8 mouse cellular contexts compared by ENCODE assay signal in genomic region chr5:130163670-130164069, GRCm38 (mm10). TPM values are rescaled to one million over a fixed set of nuclear protein-coding genes. Genes with fewer than 3 reads are reported as not detected.
DNase-seq lines count a peak whose midpoint lies in the region; ATAC-seq lines count a peak whose summit lies in the region.

No protein-coding gene starts in this region.

- peak; percentile 93 for ATAC-seq in CD4-positive, CD25-positive, alpha-beta regulatory T cell, adult 4 months

- peak; percentile 86 for DNase-seq in R1 (ENCODE audit: low read depth, low spot score)
- peak; percentile 78 to 85 for DNase-seq in cerebellum, postnatal 36 days
- DNase-seq in heart, adult 9 months (ENCODE audit: low spot score in 2 of 2) = peak; percentile 60 to 76
- DNase-seq in layer of hippocampus, postnatal 10 days (ENCODE audit: low spot score in 2 of 2) = peak; percentile 75 to 82
- peak; percentile 89 for DNase-seq in lung, postnatal 14 days
- DNase-seq in spleen, adult 12 weeks (ENCODE audit: low spot score) = peak; percentile 74
- DNase-seq in yolk sac, embryonic 10.5 days (ENCODE audit: low spot score) = peak; percentile 47

RNA-seq across cellular contexts. Expression of gene Rabgef1, which starts 7.9 kb away (rescaled TPM):
- 10 to 100 TPM; 32.1 to 43.4 TPM for polyA plus RNA-seq in CD4-positive, CD25-positive, alpha-beta regulatory T cell, adult 4 months (2017; shearing (Covaris generic))
- 10 to 100 TPM; 31.8 to 38.1 TPM for total RNA-seq in layer of hippocampus, postnatal 10 days (2021)

RNA-seq across cellular contexts. Expression of gene Kctd7, which starts 19.0 kb away (rescaled TPM):
- polyA plus RNA-seq in CD4-positive, CD25-positive, alpha-beta regulatory T cell, adult 4 months (2017; shearing (Covaris generic)) = 1 to 10 TPM; 2.2 to 2.8 TPM
- 10 to 100 TPM; 13.1 to 14.0 TPM for total RNA-seq in layer of hippocampus, postnatal 10 days (2021)

RNA-seq across cellular contexts. Expression of gene Tmem248, which starts 53.2 kb away (rescaled TPM):
- 10 to 100 TPM; 10.7 to 15.0 TPM for polyA plus RNA-seq in CD4-positive, CD25-positive, alpha-beta regulatory T cell, adult 4 months (2017; shearing (Covaris generic))
- total RNA-seq in layer of hippocampus, postnatal 10 days (2021) = 10 to 100 TPM; 36.1 to 37.0 TPM

Comparison
In these comparisons a context has a peak if more than half of its experiments do, and no peak if none do; other contexts are left out.
1. Peak in every context shown above with its lines: DNase-seq and ATAC-seq.